10 mouse cellular contexts compared by ENCODE assay signal in genomic region chr8:119708878-119709702, GRCm38 (mm10). TPM values are rescaled to one million over a fixed set of nuclear protein-coding genes. Genes with fewer than 3 reads are reported as not detected.
DNase-seq lines count a peak whose midpoint lies in the region; ATAC-seq lines count a peak whose summit lies in the region.
"Had no signal": no experiment of that assay in that cellular context is flagged by ENCODE, and none has a peak within 500 bp of the region (broad histone marks: within the 10 kb centered on the region; RNA-seq: fewer than 3 reads in every experiment).

No protein-coding gene starts in this region.

- 54% methylated on average over 14 of the region's 14 CpGs for WGBS in kidney, embryonic 15.5 days
- WGBS in limb, embryonic 12.5 days = 60% methylated on average over 14 of the region's 14 CpGs

- H3K9me3 ChIP-seq in kidney, embryonic 15.5 days (replicated peaks) = no peaks in the 10 kb centered on the region
- no peaks in the 10 kb centered on the region for H3K9me3 ChIP-seq in limb, embryonic 12.5 days
- H3K9me3 ChIP-seq: heart, embryonic 13.5 days; megakaryocyte, embryonic 14.5 days had no signal

- DNase-seq in kidney, adult 11 months = no peak
- DNase-seq in R1 (ENCODE audit: low read depth, low spot score) = peak; percentile 31
- peak; percentile 59 for DNase-seq in gonadal fat pad, adult 2 months (ENCODE audit: low read depth)
- no peak for DNase-seq in embryo, embryonic 10 days (ENCODE audit: low spot score)
- DNase-seq in left cerebral cortex, adult 9 months (ENCODE audit: low spot score in 2 of 2) = no peak
- no peak for DNase-seq in urinary bladder, postnatal 4 days (ENCODE audit: low spot score in 2 of 2)

- H3K4me3 ChIP-seq in kidney, embryonic 15.5 days (replicated peaks) = no peak overlapping the region
- H3K4me3 ChIP-seq in limb, embryonic 12.5 days (replicated peaks) = no peak overlapping the region
- H3K4me3 ChIP-seq: heart, embryonic 13.5 days had no signal

- no peak overlapping the region for H3K9ac ChIP-seq in kidney, embryonic 15.5 days
- H3K9ac ChIP-seq in limb, embryonic 12.5 days (replicated peaks) = no peak overlapping the region
- H3K9ac ChIP-seq: heart, embryonic 13.5 days had no signal

- H3K4me1 ChIP-seq in kidney, embryonic 15.5 days = peaks cover 15% of the 10 kb centered on the region
- H3K4me1 ChIP-seq in limb, embryonic 12.5 days (replicated peaks) = peaks cover 11% of the 10 kb centered on the region

- peak; percentile 44; the same call in 1 of the 2 replicates for ATAC-seq in kidney, embryonic 15.5 days (replicated peaks; ENCODE audit: low FRiP score)
- ATAC-seq in limb, embryonic 12.5 days (ENCODE audit: insufficient number of reproducible peaks, insufficient read depth, low FRiP score, low TSS enrichment, low read depth) = no peak

- H3K27ac ChIP-seq in kidney, embryonic 15.5 days = peak overlapping the region; percentile 66; the same call in 1 of the 2 replicates
- peak overlapping the region; percentile 29; the same call in 1 of the 2 replicates for H3K27ac ChIP-seq in limb, embryonic 12.5 days
- H3K27ac ChIP-seq: heart, embryonic 13.5 days had no signal

- H3K27me3 ChIP-seq in kidney, embryonic 15.5 days = peaks cover 14% of the 10 kb centered on the region; the same call in 1 of the 2 replicates
- 0 out of 2 replicates have a peak, but pooled peaks cover 4% of the 10 kb centered on the region for H3K27me3 ChIP-seq in limb, embryonic 12.5 days

- H3K4me2 ChIP-seq in kidney, embryonic 15.5 days = no peak overlapping the region
- H3K4me2 ChIP-seq in limb, embryonic 12.5 days = no peak overlapping the region
- H3K4me2 ChIP-seq: heart, embryonic 13.5 days had no signal

- H3K36me3 ChIP-seq in kidney, embryonic 15.5 days = no peaks in the 10 kb centered on the region
- H3K36me3 ChIP-seq in limb, embryonic 12.5 days = no peaks in the 10 kb centered on the region
- H3K36me3 ChIP-seq: heart, embryonic 13.5 days had no signal

RNA-seq across cellular contexts. Expression of gene Atp2c2, which starts 9.3 kb away (rescaled TPM):
- polyA plus RNA-seq in kidney, embryonic 15.5 days (2015; fragmentation: Nextera tagmentation; extraction: Ambion mirVana) = 1.6 and 2.7 TPM in 2 replicates
- 0.38 and 0.49 TPM in 2 replicates for polyA plus RNA-seq in gonadal fat pad, adult 2 months (2012; rRNA removed)
- 1.8 and 1.9 TPM in 2 replicates for polyA plus RNA-seq in limb, embryonic 12.5 days (2016; fragmentation: Nextera tagmentation; extraction: Ambion mirVana)

RNA-seq across cellular contexts. Expression of gene Wfdc1, which starts 42.9 kb away (rescaled TPM):
- 2.3 and 3.0 TPM in 2 replicates for polyA plus RNA-seq in kidney, embryonic 15.5 days (2015; fragmentation: Nextera tagmentation; extraction: Ambion mirVana)
- polyA plus RNA-seq in gonadal fat pad, adult 2 months (2012; rRNA removed) = 41.3 and 52.5 TPM in 2 replicates
- 0.15 TPM in 1 of 2 replicates, not detected in the other for polyA plus RNA-seq in limb, embryonic 12.5 days (2016; fragmentation: Nextera tagmentation; extraction: Ambion mirVana)

Comparison
In these comparisons a context has a peak if more than half of its experiments do, and no peak if none do; other contexts are left out.
1. DNase-seq: peak in R1 (single experiment) and gonadal fat pad, adult 2 months (single experiment); none in kidney, adult 11 months (single experiment), embryo, embryonic 10 days (single experiment), left cerebral cortex, adult 9 months (0 of 2) and urinary bladder, postnatal 4 days (0 of 2).
2. RNA of gene Wfdc1, which starts 42.9 kb away (polyA plus RNA-seq): 41.3 to 52.5 TPM in gonadal fat pad, adult 2 months; 2.3 to 3.0 TPM in kidney, embryonic 15.5 days and 0.15 TPM in limb, embryonic 12.5 days; every median in the first group is over 10 times any median in the second.